Mouse (Mus musculus) inflammation-experienced regulatory T-cells (primary cell): ENCODE results near the gene Wdr70. TPM values are rescaled to one million over a fixed set of nuclear protein-coding genes. Genes with fewer than 3 reads are reported as not detected.

Experiments
- polyA plus RNA-seq, 2 experiments: library from polyadenylated mRNA; unstranded; fragments of 100-300 nt; shearing (Covaris generic); gene quantifications; one replicate each; pipeline ENCODE4 v1.2.1; 2017

The Wdr70 gene
- 10 to 100 TPM; 30.1 to 35.9 TPM for polyA plus RNA-seq

DNA sequence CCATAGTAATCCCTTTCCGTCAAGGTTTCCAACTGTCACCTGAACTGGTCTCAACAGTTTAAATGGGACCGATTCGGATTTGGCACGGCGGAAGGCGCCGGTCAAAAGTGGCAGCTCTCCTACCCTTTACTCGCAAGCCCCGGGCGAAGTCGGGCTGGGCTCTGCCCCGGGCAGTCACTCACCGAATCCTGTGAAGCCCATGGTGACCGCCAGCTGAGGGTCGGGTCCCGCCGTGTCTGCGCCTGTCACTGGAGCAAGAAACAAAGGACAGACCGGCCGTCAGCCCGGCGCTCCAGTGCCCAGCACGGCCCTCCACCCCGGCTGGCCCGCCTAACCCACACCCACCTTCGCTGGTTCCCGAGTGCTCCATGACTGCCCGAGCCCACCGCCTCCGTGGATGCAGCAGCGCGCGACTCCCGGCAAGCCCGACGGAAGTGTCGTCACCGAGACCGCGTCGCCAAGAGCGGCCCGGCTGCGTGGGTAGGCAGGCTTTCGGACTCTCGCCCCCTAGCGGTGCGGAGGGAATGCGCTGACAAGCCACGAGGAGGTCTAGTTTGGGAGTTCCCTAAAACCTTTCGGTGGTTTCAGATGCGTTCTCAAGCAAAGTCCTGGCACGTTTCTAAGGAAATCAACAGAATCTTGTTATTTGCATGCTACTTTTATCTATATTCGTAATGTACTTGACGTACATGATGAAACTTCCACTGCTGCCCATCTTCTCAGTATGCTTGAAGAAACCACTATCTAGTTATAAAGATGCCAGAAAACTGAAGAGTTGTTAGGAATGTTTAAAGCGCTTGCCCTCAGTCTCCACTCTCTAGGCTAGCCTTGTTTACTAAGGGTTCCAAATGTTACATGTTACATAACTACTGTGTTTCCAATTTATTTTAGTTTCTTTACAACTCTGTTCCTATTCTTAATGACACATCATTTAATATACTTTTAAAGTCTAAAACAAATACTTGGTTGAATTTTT, at the start of gene Wdr70:
Gene Wdr70, minus strand, starts transcription at position 436 of the 976 bp plus-strand sequence.

DNA sequence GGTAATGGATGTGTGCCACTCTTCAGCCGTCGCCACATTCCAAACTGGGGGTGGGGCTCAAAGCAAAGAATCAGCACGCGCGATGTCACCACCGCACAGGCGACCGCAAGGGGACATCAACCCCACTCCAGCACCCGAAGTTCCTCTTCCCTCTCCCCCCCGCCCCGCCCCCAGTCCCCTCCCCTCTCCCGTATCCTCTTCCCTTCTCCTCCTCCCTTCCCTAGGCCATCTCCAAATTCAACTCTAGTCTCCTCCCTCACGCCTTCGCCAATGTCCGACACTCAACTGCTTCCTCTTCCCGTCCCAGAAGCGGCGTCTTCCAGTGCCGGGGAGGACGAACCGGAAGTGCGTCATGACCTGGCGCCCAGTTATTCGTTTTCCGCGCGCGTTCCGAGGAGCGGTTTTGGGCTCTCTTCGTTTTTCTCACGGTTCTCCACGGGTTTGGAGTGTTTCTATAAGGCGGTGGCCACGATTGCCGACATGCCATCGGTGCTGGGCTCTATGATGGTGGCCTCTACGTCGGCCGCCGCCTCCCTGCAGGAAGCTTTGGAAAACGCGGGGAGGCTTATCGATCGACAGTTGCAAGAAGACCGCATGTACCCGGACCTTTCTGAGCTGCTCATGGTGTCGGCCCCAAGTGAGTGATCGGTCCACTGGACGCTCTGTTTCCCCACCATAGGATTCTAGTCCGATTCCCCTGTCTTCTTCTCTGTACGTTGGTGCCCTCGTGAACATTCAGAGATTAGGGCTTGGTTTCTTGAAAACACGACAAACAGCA, 10.1 kb upstream of the Wdr70 start, which contains the start of gene Nup155:
Gene Nup155, plus strand, starts transcription at position 308 of the 778 bp plus-strand sequence.

Other genes starting within 250 kb of the Wdr70 start
- gene Nup155, start 10.1 kb upstream of the Wdr70 start, polyA plus RNA-seq = 10 to 100 TPM in 1 of 2 experiments, 1 to 10 TPM in 1; 9.1 to 20.9 TPM
- gene Cplane1, start 69.9 kb upstream of the Wdr70 start, polyA plus RNA-seq = 10 to 100 TPM in 1 of 2 experiments, 1 to 10 TPM in 1; 8.6 to 14.7 TPM